Mouse (Mus musculus): ENCODE data around the gene Rpl27. TPM values are rescaled to one million over a fixed set of nuclear protein-coding genes. Genes with fewer than 3 reads are reported as not detected.
"Not testable (repeated sequence)": the region's sequence is repeated elsewhere in the genome, so short reads cannot be mapped to it uniquely, and the experiment has no call there.

Gene Rpl27
- polyA plus RNA-seq, 1 experiment from 2014 or later = 404 TPM

DNA sequence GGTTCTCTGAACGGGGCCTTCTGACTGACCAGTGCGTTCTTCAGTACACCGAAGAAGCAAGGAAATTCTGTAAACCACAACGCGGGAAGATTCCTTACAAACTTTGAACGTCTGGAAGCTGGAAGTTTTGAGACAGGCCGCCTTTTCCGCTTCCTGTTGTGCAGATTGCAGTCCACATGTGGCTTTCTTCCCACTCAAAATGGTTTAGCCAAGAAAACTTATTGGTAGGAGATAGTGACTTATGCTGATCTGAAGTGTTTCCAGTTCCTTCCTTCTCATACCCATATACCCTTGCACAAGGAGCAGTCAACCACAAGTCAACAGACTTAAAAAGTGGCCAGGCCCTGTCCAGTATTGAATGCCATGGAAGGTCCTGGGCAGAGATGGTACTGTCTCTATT, 15.9 kb upstream of the Rpl27 start:
- Histone ChIP-seq H3K9me3 (no peaks in the 10 kb centered on the region), H3K9ac (peak overlapping the region; percentile 86), H3K4me3 (peak overlapping the region; percentile 97), H3K27ac (no peak overlapping the region), H3K27me3 (no peaks in the 10 kb centered on the region), H3K4me1 (peaks cover 27% of the 10 kb centered on the region), H3K36me3 (peaks cover 23% of the 10 kb centered on the region), H3K4me2 (peak overlapping the region; percentile 93)
- WGBS = 52% methylated on average over 8 of the region's 8 CpGs
- no peak for ATAC-seq (ENCODE audit: insufficient number of reproducible peaks, insufficient read depth, low FRiP score, low TSS enrichment, low read depth)

DNA sequence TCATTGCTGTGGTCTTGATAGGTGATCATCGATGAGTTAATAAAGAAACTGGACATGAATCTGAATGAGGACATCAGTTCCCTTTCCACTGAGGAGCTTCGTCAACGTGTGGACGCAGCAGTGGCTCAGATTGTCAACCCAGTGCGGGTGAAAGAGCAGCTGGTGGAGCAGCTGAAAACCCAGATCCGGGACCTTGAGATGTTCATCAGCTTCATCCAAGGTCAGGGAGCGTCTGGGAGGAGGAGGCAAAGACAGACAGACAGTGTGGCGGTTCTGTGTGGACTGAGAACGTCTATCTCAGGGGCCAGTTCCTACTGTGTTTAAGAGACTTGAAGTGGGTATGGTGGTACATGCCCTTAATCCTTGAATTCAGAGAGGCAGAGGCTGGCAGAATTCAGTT, 10.8 kb upstream of the Rpl27 start:
- Histone ChIP-seq H3K9ac (no peak overlapping the region), H3K4me1 (peaks cover 8% of the 10 kb centered on the region), H3K9me3 (no peaks in the 10 kb centered on the region), H3K4me2 (no peak overlapping the region), H3K27ac (no peak overlapping the region), H3K36me3 (peaks cover 69% of the 10 kb centered on the region), H3K4me3 (no peak overlapping the region), H3K27me3 (no peaks in the 10 kb centered on the region)
- WGBS = 91% methylated on average over 9 of the region's 9 CpGs
- ATAC-seq (ENCODE audit: insufficient number of reproducible peaks, insufficient read depth, low FRiP score, low TSS enrichment, low read depth) = no peak

DNA sequence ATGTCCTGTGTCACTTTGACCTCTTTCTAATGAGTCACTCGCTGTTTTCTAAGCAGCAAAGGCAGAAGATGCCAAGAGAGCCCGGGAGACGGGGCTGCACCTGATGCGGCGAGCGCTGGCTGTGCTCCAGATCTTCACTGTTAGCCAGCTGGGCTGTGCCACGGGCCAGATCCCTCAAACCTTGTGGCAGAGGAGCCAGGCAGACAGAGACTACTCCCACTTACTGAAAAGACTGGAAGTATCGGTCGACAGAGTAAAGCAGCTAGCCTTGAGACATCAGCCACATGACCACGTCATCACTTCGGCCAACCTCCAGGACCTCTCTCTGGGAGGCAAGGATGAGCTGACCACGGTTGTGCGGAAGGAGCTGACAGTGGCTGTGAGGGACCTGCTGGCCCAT, 8.7 kb upstream of the Rpl27 start:
- Histone ChIP-seq H3K9ac (no peak overlapping the region), H3K27me3 (no peaks in the 10 kb centered on the region), H3K4me3 (no peak overlapping the region), H3K36me3 (peaks cover 69% of the 10 kb centered on the region), H3K4me1 (no peaks in the 10 kb centered on the region), H3K27ac (no peak overlapping the region), H3K4me2 (no peak overlapping the region), H3K9me3 (no peaks in the 10 kb centered on the region)
- no peak for ATAC-seq (ENCODE audit: insufficient number of reproducible peaks, insufficient read depth, low FRiP score, low TSS enrichment, low read depth)
- WGBS = 95% methylated on average over 13 of the region's 13 CpGs

DNA sequence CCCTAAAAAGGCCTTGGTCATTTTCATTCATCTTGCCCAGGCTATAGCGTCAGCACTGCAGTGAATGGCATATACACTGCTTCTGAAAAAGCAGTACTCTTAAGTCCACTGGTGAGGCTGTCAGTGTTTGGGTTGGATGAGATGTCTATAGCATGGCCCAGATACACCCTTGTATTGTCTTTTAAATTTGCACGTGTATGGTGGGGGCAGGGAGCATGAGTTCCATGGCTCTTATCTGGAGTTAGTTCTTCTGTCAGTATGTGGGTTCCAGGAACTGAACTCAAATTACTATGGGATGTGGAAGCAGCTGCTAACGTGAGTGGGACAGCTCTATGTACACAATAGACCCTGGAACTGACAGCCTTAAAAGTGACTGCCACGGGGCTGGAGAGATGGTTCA, 6.3 kb upstream of the Rpl27 start:
- Histone ChIP-seq H3K27ac (no peak overlapping the region), H3K4me1 (no peaks in the 10 kb centered on the region), H3K4me3 (no peak overlapping the region), H3K9ac (no peak overlapping the region), H3K36me3 (peaks cover 50% of the 10 kb centered on the region), H3K27me3 (no peaks in the 10 kb centered on the region), H3K9me3 (no peaks in the 10 kb centered on the region), H3K4me2 (no peak overlapping the region)
- 84% methylated on average over 4 of the region's 4 CpGs for WGBS
- ATAC-seq (ENCODE audit: insufficient number of reproducible peaks, insufficient read depth, low FRiP score, low TSS enrichment, low read depth) = no peak

DNA sequence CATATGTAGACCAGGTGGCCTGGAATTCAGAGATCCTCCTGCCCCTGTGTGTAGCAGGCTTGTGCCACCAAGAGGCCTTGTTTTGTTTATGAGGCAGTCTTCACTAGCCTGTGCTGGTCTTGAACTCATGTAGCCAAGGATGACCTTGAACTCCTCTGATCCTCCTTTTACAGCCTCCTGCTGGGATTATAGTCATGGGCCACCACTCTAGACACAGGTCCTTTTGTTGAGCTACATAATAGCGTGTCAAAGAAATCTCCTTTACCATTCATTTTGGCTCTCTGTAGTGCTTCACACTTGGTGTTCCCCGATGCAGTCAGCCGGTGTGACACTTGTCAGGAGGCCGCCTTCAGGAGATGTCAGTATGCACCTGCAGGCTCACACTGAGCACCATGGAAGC, 5.2 kb upstream of the Rpl27 start:
- 84% methylated on average over 4 of the region's 4 CpGs for WGBS
- Histone ChIP-seq H3K4me3 (no peak overlapping the region), H3K27ac (no peak overlapping the region), H3K9me3 (no peaks in the 10 kb centered on the region), H3K27me3 (no peaks in the 10 kb centered on the region), H3K4me2 (no peak overlapping the region), H3K9ac (no peak overlapping the region), H3K36me3 (peaks cover 39% of the 10 kb centered on the region), H3K4me1 (no peaks in the 10 kb centered on the region)
- ATAC-seq (ENCODE audit: insufficient number of reproducible peaks, insufficient read depth, low FRiP score, low TSS enrichment, low read depth) = no peak

DNA sequence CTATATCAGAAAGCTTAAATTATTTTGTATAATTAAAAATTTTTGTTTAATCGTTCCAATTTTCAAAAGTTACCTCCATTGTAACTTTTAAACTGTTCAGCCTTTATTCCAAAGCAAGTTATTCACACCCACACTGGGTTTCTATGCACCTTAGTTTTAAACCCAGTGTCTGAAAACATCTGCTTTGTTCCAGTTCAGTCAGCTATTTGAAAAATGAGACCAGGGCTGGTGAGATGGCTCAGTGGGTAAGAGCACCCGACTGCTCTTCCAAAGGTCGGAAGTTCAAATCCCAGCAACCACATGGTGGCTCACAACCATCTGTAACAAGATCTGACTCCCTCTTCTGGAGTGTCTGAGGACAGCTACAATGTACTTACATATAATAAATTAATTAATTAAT, 4.1 kb upstream of the Rpl27 start:
- H3K27me3 ChIP-seq; H3K4me3 ChIP-seq; H3K9me3 ChIP-seq; H3K9ac ChIP-seq; H3K4me2 ChIP-seq; H3K27ac ChIP-seq; ATAC-seq (ENCODE audit: insufficient number of reproducible peaks, insufficient read depth, low FRiP score, low TSS enrichment, low read depth); H3K4me1 ChIP-seq: not testable (repeated sequence)
- peaks cover 31% of the 10 kb centered on the region for H3K36me3 ChIP-seq
- 45% methylated on average over 3 of the region's 3 CpGs for WGBS

DNA sequence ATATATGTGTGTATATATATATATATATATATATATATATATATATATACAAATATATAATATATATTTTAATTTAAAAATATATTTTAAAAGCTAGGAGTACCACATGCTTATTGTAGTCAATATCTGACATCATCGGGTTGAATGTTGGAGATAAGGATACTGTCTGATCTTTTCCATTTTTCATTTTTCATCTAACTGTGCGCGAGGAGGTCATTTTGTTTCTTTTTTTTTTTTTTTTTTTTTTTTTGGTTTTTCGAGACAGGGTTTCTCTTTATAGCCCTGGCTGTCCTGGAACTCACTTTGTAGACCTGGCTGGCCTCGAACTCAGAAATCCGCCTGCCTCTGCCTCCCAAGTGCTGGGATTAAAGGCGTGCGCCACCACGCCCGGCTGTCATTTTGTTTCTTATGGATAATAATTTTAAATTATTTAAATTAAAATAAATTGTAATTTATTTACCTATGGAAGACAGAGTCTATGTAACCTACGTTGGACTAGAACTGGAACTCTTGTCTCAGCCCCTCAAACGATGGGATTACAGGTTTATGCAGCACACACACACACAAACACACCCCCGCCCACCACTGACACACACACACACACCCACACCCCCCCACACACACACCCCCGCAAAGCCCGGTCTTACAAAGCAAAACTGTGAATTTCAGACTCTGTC, 510 bp upstream of the Rpl27 start:
- not testable (repeated sequence) for H3K9me3 ChIP-seq; H3K27me3 ChIP-seq; H3K27ac ChIP-seq; ATAC-seq (ENCODE audit: insufficient number of reproducible peaks, insufficient read depth, low FRiP score, low TSS enrichment, low read depth)
- WGBS = 40% methylated on average over 15 of the region's 15 CpGs
- Histone ChIP-seq H3K36me3 (peaks cover 30% of the 10 kb centered on the region), H3K9ac (0 out of 2 replicates have a peak overlapping the region, but pooled peaks have one; percentile 27), H3K4me3 (peak overlapping the region; percentile 88), H3K4me2 (peak overlapping the region; percentile 50), H3K4me1 (peaks cover 20% of the 10 kb centered on the region)

DNA sequence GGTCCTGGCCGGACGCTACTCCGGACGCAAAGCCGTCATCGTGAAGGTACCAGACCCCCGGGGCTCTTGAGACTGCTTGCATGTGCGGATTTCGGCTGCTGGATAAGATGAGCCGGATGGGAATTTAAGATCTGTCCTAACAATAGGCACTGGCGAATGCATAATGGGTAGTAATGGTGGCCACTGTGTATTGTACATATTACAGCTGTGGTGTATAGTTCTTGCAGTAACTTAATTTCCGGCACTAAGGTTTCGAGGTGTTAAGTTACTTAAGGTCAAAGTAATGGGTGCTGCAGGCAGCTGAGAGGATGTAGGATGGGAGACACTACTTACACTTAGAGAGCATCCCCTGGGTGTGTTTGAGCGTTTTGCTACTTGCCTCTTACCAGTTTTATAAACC, 662 bp downstream of the Rpl27 start:
- peak overlapping the region; percentile 91 for H3K27ac ChIP-seq
- 0 out of 2 replicates have a peak, but pooled peaks have one; percentile 1 for ATAC-seq (ENCODE audit: insufficient number of reproducible peaks, insufficient read depth, low FRiP score, low TSS enrichment, low read depth)
- peaks cover 30% of the 10 kb centered on the region for H3K36me3 ChIP-seq
- peak overlapping the region; percentile 88 for H3K4me3 ChIP-seq
- peak overlapping the region; percentile 98 for H3K9ac ChIP-seq
- H3K4me1 ChIP-seq = peaks cover 20% of the 10 kb centered on the region
- 1% methylated on average over 14 of the region's 14 CpGs for WGBS
- H3K9me3 ChIP-seq = no peaks in the 10 kb centered on the region
- peak overlapping the region; percentile 95 for H3K4me2 ChIP-seq
- no peaks in the 10 kb centered on the region for H3K27me3 ChIP-seq

DNA sequence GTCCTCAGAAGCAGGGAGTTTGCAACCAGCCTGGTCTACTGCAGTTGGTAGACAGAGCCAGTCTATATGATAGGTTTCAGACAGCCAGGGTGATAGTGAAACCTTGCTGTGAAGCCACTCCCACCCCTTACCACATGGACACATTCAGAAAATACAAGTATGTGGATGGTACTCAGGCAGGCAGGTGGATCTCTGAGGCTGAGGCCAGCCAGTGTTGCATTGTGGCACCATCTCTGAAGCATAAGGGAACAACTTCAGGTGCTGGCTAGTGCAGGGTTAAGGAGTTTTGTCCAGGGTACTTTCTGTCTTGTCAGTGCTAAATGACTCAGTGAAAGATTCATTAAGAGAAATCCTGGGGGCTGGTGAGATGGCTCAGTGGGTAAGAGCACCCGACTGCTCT, 4.2 kb downstream of the Rpl27 start:
- peaks cover 30% of the 10 kb centered on the region for H3K36me3 ChIP-seq
- no peak overlapping the region for H3K9ac ChIP-seq
- no peak overlapping the region for H3K4me3 ChIP-seq
- no peak overlapping the region for H3K27ac ChIP-seq
- H3K4me2 ChIP-seq = no peak overlapping the region
- no peaks in the 10 kb centered on the region for H3K27me3 ChIP-seq
- 86% methylated on average over 1 of the region's 1 CpGs for WGBS
- no peak for ATAC-seq (ENCODE audit: insufficient number of reproducible peaks, insufficient read depth, low FRiP score, low TSS enrichment, low read depth)
- no peaks in the 10 kb centered on the region for H3K9me3 ChIP-seq
- H3K4me1 ChIP-seq = peaks cover 26% of the 10 kb centered on the region

DNA sequence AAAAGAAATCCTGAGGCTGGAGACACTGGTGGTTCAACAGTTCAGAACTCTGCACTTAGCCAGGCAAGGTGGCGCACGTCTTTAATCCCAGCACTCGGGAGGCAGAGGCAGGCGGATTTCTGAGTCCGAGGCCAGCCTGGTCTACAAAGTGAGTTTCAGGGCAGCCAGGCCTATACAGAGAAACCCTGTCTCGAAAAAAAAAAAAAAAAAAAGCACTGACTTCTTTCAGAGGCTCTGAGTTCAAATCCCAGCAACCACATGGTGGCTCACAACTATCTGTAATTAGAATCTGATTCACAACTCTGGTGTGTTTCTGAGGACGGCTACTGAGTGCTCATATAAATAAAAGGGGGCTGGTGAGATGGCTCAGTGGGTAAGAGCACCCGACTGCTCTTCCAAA, 4.8 kb downstream of the Rpl27 start:
- not testable (repeated sequence) for H3K4me3 ChIP-seq; H3K4me2 ChIP-seq; H3K27ac ChIP-seq; H3K9ac ChIP-seq; H3K9me3 ChIP-seq; ATAC-seq (ENCODE audit: insufficient number of reproducible peaks, insufficient read depth, low FRiP score, low TSS enrichment, low read depth); H3K27me3 ChIP-seq
- Histone ChIP-seq H3K4me1 (peaks cover 26% of the 10 kb centered on the region), H3K36me3 (peaks cover 30% of the 10 kb centered on the region)
- WGBS = 88% methylated on average over 8 of the region's 8 CpGs

DNA sequence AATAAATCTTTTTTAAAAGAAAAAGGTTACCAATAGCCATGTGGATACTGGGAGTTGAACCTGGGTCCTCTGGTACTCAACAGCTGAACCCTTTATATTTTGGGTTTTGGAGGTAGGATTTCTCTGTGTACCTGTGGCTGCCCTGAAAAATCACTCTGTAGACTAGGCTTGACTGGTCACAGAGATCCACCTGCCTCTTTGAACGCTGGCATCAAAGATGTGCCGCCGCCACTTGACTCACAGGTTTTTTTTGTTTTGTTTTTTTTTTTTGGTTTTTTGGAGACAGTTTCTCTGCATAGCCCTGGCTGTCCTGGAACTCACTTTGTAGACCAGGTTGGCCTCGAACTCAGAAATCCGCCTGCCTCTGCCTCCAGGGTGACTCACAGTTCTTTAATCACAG, 5.7 kb downstream of the Rpl27 start:
- ATAC-seq (ENCODE audit: insufficient number of reproducible peaks, insufficient read depth, low FRiP score, low TSS enrichment, low read depth) = no peak

DNA sequence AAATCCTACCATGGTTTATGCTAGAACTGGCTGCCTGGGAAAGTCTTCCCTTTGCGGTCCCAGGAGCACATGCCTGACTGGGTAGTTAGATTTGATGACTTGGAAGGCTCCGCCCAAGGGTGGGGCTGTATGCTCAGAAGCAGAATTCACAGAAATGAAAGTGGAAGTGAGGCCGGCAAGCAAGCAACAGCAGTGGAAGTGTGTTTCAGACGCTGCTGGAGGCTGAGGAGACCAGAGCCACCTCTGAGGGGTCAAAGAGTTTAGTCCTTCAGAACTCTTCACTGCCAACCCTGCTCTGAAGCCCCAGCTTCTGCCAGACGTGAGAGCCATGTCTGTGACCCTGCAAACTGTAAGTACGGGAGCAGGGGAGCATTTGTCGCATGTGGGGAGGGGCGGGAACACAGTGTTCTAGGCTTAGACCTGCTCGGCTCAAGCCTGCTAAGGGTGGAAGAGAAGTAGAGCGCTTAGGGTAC, 6.2 kb downstream of the Rpl27 start, which contains the start of gene Ifi35:
Gene Ifi35, plus strand, starts transcription at position 134 of the 473 bp plus-strand sequence.
- Histone ChIP-seq H3K27me3 (no peaks in the 10 kb centered on the region), H3K4me2 (peak within 1 kb of the TSS; percentile 55), H3K4me1 (peaks cover 22% of the 10 kb centered on the region), H3K9ac (peak within 1 kb of the TSS; percentile 59), H3K4me3 (peak within 1 kb of the TSS; percentile 36), H3K27ac (peak within 1 kb of the TSS; percentile 72), H3K9me3 (no peaks in the 10 kb centered on the region), H3K36me3 (peaks cover 29% of the 10 kb centered on the region)
- WGBS = 21% methylated on average over 10 of the region's 10 CpGs
- ATAC-seq (ENCODE audit: insufficient number of reproducible peaks, insufficient read depth, low FRiP score, low TSS enrichment, low read depth) = peak; percentile 32; the same call in 1 of the 2 replicates

More for the DNA sequence above, 5.7 kb downstream of the Rpl27 start:
- Histone ChIP-seq H3K27me3 (no peaks in the 10 kb centered on the region), H3K9ac (peak overlapping the region; percentile 59), H3K36me3 (peaks cover 30% of the 10 kb centered on the region), H3K27ac (peak overlapping the region; percentile 72), H3K9me3 (no peaks in the 10 kb centered on the region), H3K4me3 (peak overlapping the region; percentile 36; the same call in 1 of the 2 replicates), H3K4me2 (peak overlapping the region; percentile 55), H3K4me1 (peaks cover 26% of the 10 kb centered on the region)
- WGBS = 85% methylated on average over 5 of the region's 5 CpGs
